Mouse (Mus musculus) urinary bladder, postnatal 4 days (tissue): ENCODE measurements at regions not wholly inside any gene's neighbourhood (a gene's known extent, or its start where the extent isn't known, plus 50 kb on each side); places are given as distances from the start of the nearest gene placed in this dataset.

Source experiments
- DNase-seq, 2 experiments: peaks; one replicate each; pipeline ENCODE4 v3.0.0; 2021 to 2022; ENCODE audit warnings: low spot score in 2 of 2

DNA sequence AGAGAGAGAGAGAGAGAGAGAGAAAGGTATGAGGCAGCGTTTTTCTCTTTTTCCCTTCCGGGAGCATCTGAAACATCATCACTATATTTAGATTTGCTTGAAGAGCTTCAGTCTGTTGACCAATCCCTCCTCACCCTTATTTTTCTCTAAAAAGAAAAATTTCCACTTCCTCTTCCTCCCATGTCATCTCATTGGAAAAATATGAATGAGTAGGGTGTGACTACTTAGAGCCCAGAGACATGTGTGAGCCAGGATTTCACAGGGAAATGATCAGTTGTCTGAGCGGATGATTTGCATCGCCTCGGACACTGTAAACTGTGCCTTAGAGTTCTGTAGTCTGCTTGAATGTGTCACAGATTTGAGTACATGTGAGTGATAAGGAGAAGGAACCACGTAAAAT, 111.3 kb upstream of the Ptger4 start:
- DNase-seq, result no peak

GRCm38 (mm10) chr15:5354328-5354727, 110.3 kb upstream of the Ptger4 start:
- no peak for DNase-seq

DNA sequence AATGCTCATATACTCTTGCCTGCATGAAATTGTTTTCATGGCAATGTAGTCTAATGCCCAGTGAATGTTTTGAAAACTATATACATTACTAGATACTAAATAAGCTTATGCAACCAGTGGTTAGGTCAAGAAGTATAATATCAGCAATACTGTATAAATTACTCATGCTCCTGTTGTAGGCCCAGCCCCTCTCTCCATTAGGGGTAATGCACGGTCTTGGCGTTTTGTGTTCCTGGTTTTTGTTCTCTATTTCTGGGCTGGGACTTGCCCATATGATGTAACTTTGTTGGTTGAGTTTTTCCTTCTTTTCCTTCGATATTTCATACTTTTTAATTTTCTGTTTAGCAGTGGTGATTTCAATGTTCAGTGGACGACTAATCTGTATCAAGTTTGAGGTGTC, 104.9 kb upstream of the Ptger4 start:
- DNase-seq, result no peak

- DNase-seq, result no peak
Observed at GRCm38 (mm10) chr15:5347674-5348073, 103.7 kb upstream of the Ptger4 start.

- DNase-seq, result no peak
Observed at GRCm38 (mm10) chr15:5346955-5347354, 103.0 kb upstream of the Ptger4 start.

- peak in 1 of 2 experiments; percentile 28 for DNase-seq
Observed at GRCm38 (mm10) chr15:5343794-5344193, 99.8 kb upstream of the Ptger4 start.

DNA sequence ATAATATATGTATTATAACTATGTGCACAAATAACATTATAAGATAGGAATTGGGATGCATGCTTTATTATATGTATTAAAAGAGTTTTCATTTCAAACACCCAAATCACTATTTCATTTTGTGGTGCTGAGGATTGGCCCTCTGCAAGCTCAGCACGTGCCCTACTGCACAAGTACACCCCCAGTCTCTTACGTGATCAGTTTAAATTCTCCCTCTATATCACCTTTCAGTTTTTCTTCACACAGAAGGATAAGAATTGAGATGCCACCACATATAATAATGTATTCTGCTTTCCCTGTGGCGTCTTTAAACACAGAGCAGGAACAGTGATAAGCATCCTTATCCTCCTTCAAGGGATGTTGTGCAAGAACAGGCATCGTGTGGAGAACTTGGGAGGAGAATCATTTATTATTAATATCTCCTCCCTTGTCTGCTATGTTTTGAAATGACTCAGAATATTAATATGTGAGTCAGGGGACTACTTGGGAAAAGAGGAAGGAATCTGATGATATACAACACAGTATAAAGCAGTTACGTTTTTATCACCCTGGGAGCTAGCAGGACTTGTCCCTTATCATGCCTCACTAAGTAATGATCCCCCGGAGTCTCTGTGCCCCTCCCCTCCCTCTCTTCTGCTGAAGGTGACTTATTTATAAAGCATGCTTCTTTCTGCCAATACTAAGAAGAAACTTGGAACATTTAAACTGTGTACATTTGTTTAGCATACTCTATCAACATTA, 91.7 kb upstream of the Ptger4 start:
- no peak for DNase-seq

DNA sequence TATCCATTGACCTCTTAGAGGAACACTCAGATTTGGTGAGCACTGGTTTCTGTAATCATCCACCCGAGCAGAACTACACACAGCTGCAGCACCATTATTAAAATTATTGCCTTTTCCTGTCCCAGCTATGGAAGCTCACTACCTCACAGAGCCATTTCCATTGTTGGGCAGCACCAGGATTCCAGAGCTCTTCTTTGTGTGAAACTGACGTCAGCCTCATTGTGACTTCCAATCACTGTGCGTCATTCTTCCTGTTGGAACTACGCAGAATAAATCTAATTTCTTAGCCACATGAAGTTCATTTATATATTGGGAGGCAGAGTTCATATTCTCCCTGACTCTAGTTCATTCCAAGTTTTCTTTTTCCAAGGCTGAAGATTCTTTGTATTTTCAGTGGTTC, 83.0 kb upstream of the Ptger4 start:
- no peak for DNase-seq

DNA sequence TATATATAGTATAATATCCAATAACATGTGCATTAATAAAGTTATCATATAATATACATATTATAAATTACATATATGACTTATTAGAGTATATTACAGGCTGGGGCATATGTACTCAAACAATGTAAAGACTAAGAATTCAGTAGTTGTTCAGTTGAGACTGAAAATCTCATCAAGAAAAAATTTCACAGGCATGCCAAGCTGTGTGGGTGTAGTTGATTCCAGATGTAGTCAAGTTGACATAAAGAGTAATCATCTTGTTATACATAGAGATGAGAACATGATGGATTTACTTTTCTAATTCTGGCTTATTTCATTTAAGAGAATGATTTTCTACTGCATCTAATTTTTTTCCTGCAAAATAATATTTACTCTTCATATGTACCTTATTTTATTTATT, 77.7 kb upstream of the Ptger4 start:
- no peak for DNase-seq

DNA sequence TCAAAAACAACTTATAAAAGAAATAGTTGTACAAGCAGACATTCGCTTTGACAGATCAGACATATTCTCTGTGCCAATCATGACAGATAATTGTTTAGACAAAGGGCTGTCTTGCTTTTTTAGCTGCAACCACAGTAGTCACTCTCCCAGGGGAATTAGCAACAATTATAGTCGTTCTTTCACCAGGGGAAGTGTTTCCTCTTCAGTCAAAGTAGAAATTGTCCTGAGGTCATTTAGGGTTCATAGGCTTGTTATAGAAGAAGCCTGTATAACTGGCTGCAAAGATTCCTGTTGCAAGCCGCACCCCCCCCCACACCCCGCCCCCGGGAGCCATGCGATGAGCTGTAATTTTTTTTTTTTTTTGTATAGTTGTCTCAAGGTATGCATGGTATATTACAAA, 68.2 kb upstream of the Ptger4 start:
- DNase-seq, result no peak

DNA sequence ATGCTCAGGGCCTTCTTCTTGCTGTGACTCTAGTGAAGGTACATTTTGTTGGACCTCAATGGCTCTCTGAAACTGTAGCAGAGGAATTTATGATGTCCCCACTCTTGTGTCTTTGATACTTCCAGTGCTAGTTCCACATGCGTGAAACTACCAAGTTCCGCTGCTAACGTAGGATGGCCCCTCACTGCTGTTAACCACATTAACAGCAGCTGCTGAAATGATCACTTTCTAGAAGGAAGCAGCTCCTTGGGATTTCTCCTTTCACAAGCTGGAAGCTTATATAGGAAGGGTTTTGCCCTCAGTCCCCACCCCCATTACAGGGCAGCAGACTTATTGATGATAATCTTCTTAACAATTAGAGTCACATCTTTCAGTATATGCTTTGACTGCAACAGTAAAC, 66.0 kb upstream of the Ptger4 start:
- no peak for DNase-seq

DNA sequence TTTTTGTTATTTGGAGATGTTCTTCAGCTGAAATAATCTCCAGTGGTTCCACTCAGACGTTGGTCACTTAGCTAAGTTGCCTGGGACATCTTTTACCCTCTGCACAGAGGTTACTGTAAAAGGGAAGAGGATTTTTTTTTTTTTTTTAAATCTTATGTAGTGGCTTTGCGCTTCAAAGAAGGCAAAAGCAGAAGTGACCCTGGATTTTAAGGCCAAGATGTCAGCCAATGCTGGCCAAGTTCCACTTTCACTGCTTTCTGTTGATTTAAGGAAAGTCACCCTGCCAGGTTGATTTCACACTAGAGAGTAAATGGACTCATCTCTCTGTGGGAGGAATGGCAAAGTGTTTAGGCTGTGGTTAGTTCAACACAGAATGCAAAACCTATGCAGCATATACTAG, 58.4 kb upstream of the Ptger4 start:
- no peak for DNase-seq

GRCm38 (mm10) chr15:5299807-5300206, 55.8 kb upstream of the Ptger4 start:
- DNase-seq, result no peak

DNA sequence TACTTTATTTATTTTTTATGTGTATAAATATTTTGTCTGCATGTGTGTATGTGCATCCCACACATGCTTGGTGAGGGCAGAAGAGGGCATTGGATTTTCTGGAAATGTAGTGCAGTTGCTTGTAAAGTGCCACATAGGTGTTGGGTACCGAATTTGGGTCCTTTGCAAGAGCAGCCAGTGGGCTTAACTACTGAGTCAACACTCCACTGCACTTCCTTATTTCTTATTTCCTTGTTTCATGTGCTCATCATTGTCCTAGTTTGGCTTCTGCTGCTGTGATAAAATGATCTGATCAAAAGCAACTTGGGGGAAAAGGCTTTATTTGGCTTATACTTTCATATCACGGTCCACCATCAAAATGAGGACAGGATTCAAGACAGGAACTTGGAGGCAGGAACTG, 53.0 kb upstream of the Ptger4 start:
- no peak for DNase-seq
